Mouse (Mus musculus): ENCODE results near the gene Sap25. TPM values are rescaled to one million over a fixed set of nuclear protein-coding genes. Genes with fewer than 3 reads are reported as not detected.
"Not testable (repeated sequence)": the region's sequence is repeated elsewhere in the genome, so short reads cannot be mapped to it uniquely, and the experiment has no call there.

The Sap25 gene
- polyA plus RNA-seq, 1 experiment from 2014 or later, result 8.3 TPM

DNA sequence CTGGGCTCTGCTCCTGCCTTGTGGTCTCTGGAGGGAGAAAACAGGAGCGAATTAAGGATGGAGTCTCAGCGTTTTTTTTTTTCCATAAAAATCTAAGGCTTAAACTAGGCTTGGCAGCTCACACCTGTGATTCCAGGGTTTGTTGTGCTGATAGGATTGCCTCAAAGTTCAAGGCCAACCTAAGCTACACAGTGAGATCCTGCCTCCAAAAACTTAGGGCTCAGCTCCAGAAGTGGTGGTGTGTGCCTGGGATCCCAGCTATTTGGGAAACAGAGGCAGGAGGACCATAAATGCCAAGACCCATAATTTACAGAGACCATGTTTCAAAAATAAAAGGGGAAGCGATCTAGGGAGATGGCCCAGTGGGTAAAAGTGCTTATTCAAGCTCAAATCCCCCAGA is 31.8 kb upstream of the Sap25 start:
- Histone ChIP-seq H3K9me3 (no peaks in the 10 kb centered on the region), H3K4me2 (peak overlapping the region; percentile 55), H3K4me3 (0 out of 2 replicates have a peak overlapping the region, but pooled peaks have one; percentile 38), H3K27ac (no peak overlapping the region), H3K9ac (no peak overlapping the region), H3K36me3 (peaks cover 22% of the 10 kb centered on the region), H3K4me1 (peaks cover 54% of the 10 kb centered on the region), H3K27me3 (no peaks in the 10 kb centered on the region)
- 65% methylated on average over 3 of the region's 3 CpGs for WGBS
- ATAC-seq (ENCODE audit: borderline replicate concordance, extremely low read depth, low FRiP score, low TSS enrichment), result no peak

DNA sequence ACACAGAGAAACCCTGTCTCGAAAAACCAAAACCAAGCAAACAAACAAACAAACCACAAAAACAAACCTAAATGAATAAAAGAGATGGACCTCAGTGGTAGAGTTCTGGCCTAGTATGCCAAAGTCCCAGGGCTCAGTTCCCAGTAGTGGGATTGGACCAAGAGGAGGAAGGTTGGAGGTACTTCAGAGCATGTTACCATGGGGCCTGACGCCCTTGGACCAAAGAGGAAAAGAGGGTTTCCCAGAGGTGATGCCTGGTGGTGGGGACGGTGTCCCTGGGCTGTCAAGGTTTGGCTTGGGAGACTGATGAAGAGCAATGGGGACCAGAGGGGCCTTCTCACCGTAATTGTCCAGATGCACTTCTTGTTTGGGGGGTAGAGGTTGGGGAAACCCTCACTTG is 31.1 kb upstream of the Sap25 start:
- 38% methylated on average over 4 of the region's 4 CpGs for WGBS
- peak overlapping the region; percentile 55 for H3K4me2 ChIP-seq
- H3K9ac ChIP-seq, result peak overlapping the region; percentile 29; the same call in 1 of the 2 replicates
- H3K9me3 ChIP-seq, result no peaks in the 10 kb centered on the region
- ATAC-seq (ENCODE audit: borderline replicate concordance, extremely low read depth, low FRiP score, low TSS enrichment), result no peak
- peak overlapping the region; percentile 38 for H3K4me3 ChIP-seq
- H3K27ac ChIP-seq, result peak overlapping the region; percentile 93
- no peaks in the 10 kb centered on the region for H3K27me3 ChIP-seq
- H3K36me3 ChIP-seq, result peaks cover 21% of the 10 kb centered on the region
- H3K4me1 ChIP-seq, result peaks cover 54% of the 10 kb centered on the region

DNA sequence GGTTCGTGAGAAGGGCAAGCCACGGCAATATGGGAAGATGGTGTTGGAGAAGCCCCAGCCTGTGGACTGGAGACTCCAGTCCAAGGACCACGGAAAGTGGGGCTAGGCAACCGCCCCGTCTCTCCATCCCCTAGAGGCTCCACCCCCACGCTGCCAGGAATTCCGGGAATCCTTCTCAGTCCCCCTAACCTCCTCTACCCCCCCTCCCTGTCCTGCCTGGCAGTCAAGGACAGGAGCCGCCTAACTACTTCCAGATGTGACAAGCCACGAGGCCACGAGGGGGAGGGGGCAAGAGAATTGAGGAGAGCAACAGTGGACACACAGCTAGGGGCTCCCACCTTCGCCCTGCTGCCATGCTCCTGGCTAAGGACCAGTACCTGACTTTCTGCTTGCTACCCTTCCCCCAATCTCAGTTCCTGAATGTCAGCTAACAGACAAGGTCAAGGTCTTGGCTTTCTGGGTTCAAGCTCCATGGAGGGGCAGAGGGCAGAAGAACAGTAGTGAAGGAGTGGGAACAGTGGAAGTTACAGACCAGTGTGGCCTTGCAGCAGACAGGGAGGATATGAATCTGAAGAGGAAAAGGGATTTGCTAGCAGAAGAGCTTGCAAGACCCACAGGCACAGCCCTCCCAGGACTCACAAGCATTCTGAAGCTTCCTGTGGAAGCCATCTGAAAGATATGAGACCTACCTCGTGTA is 30.4 kb upstream of the Sap25 start:
- ATAC-seq (ENCODE audit: borderline replicate concordance, extremely low read depth, low FRiP score, low TSS enrichment), result peak; percentile 60; the same call in 1 of the 2 replicates
- 3% methylated on average over 11 of the region's 12 CpGs for WGBS
- Histone ChIP-seq H3K27ac (peak overlapping the region; percentile 93), H3K9me3 (no peaks in the 10 kb centered on the region), H3K4me3 (peak overlapping the region; percentile 38), H3K27me3 (no peaks in the 10 kb centered on the region), H3K4me2 (peak overlapping the region; percentile 55), H3K4me1 (peaks cover 54% of the 10 kb centered on the region), H3K9ac (peak overlapping the region; percentile 29), H3K36me3 (peaks cover 18% of the 10 kb centered on the region)

DNA sequence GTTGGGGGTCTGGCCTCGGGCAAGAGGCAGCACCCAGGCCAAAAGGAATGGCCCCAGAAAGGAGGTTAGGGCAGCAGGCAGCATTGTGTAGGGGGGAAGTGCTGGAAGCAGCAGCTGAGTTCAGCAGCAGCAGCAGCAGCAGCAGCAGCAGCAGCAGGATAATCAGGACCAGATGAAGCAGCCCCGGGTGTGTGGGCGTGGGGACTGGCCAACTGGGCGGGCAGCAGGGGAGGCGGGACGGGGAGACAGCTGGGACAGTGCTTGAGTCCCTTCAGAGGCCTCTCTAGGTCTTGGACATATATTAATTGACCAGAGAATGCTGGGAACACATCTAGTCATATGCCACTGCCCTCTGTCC is 29.9 kb upstream of the Sap25 start:
- Histone ChIP-seq H3K36me3 (peaks cover 15% of the 10 kb centered on the region), H3K9me3 (no peaks in the 10 kb centered on the region), H3K4me3 (peak overlapping the region; percentile 38), H3K4me2 (peak overlapping the region; percentile 55), H3K27me3 (no peaks in the 10 kb centered on the region), H3K9ac (peak overlapping the region; percentile 29; the same call in 1 of the 2 replicates), H3K27ac (peak overlapping the region; percentile 93), H3K4me1 (peaks cover 54% of the 10 kb centered on the region)
- peak; percentile 82 for ATAC-seq (ENCODE audit: borderline replicate concordance, extremely low read depth, low FRiP score, low TSS enrichment)
- 5% methylated on average over 6 of the region's 6 CpGs for WGBS

DNA sequence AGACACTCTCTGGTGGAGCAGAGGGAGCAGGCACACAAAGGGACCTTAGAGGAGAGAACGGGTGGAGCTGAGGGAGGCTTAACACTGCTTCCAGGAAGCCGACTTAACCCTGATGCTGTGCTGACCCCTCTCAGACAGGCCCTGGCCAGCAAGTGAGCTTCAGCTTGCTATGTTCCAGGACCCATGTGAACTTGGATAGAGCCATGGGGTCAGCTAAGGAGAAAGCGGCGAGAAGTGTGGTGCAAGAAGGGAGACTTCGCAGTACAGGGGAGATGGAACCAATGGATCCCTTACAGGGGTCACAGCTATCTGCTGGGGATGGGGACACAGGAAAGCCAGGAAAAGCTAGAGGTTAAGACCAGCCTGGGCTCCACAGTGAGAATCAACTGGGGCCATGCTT is 28.1 kb upstream of the Sap25 start:
- no peak for ATAC-seq (ENCODE audit: borderline replicate concordance, extremely low read depth, low FRiP score, low TSS enrichment)
- no peaks in the 10 kb centered on the region for H3K9me3 ChIP-seq
- no peak overlapping the region for H3K9ac ChIP-seq
- H3K27ac ChIP-seq, result no peak overlapping the region
- 72% methylated on average over 5 of the region's 5 CpGs for WGBS
- H3K4me3 ChIP-seq, result no peak overlapping the region
- no peaks in the 10 kb centered on the region for H3K27me3 ChIP-seq
- no peaks in the 10 kb centered on the region for H3K36me3 ChIP-seq
- peaks cover 49% of the 10 kb centered on the region for H3K4me1 ChIP-seq
- no peak overlapping the region for H3K4me2 ChIP-seq

DNA sequence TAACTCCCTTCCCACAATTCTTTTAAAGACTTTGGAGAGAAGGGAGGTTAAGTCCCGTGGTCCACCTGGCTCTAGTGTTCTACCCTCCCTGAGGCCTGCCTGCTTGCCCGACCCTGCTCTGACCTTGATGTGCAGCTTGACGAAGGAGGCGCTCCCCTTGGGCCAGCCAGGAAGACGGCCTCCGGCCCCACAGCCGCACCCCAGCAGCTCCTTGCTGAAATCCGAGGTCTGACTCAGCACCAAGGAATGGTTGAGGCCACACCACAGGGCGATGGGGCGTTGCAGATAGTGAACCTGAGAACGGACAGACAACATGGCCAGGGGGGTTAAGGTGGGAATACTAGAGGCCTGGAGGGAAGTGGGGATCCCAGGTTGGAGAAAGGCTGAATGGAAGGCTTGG is 27.6 kb upstream of the Sap25 start, which contains the start of gene Pcolce:
Gene Pcolce (minus strand): TSS at position 235 of the 400 bp plus-strand sequence.
- Histone ChIP-seq H3K4me3 (no peak within 1 kb of the TSS), H3K4me1 (peaks cover 44% of the 10 kb centered on the region), H3K27me3 (no peaks in the 10 kb centered on the region), H3K4me2 (no peak within 1 kb of the TSS), H3K9me3 (no peaks in the 10 kb centered on the region), H3K27ac (no peak within 1 kb of the TSS), H3K36me3 (no peaks in the 10 kb centered on the region), H3K9ac (no peak within 1 kb of the TSS)
- 46% methylated on average over 11 of the region's 11 CpGs for WGBS
- no peak for ATAC-seq (ENCODE audit: borderline replicate concordance, extremely low read depth, low FRiP score, low TSS enrichment)

DNA sequence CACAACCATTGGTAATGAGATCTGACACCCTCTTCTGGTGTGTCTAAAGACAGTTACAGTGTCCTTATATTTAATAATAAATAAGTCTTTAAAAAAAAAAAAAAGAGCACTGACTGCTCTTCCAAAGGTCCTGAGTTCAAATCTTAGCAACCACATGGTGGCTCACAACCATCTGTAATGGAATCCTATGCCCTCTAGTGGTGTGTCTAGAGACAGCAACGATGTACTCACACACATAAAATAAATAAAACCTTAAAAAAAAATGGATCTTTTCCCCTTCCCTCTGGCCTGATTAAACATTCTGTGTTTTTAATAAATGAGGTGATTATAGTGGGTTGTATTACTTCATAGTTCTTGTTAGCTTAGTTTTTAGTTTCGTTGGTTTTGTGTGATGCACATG is 26.2 kb upstream of the Sap25 start:
- not testable (repeated sequence) for H3K36me3 ChIP-seq; H3K27ac ChIP-seq; H3K4me3 ChIP-seq; H3K4me2 ChIP-seq; H3K27me3 ChIP-seq; H3K9me3 ChIP-seq; ATAC-seq (ENCODE audit: borderline replicate concordance, extremely low read depth, low FRiP score, low TSS enrichment); H3K9ac ChIP-seq
- 62% methylated on average over 2 of the region's 2 CpGs for WGBS
- H3K4me1 ChIP-seq, result peaks cover 32% of the 10 kb centered on the region

DNA sequence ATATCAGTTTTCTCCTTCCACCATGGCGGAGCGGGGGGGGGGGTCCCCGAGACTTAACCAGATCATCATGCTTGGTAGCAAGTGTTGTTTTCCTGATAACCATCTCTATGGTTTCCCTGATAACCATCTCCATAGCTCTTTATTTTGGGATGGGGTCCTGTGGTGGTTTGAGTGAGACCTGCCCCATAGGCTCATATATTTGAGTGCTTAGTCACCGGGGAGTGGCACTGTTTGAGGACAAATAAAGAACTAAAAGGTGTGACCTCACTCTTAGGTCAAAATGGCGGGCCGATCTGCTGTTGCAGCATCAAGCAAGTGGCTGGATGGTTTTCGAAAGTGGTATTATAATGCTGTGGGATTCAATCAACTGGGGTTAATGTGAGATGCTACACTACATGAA is 25.8 kb upstream of the Sap25 start:
- H3K36me3 ChIP-seq, result no peaks in the 10 kb centered on the region
- no peak for ATAC-seq (ENCODE audit: borderline replicate concordance, extremely low read depth, low FRiP score, low TSS enrichment)
- no peaks in the 10 kb centered on the region for H3K9me3 ChIP-seq
- no peaks in the 10 kb centered on the region for H3K27me3 ChIP-seq
- no peak overlapping the region for H3K9ac ChIP-seq
- H3K4me2 ChIP-seq, result no peak overlapping the region
- H3K4me3 ChIP-seq, result no peak overlapping the region
- H3K27ac ChIP-seq, result no peak overlapping the region
- 74% methylated on average over 7 of the region's 7 CpGs for WGBS
- H3K4me1 ChIP-seq, result peaks cover 28% of the 10 kb centered on the region

DNA sequence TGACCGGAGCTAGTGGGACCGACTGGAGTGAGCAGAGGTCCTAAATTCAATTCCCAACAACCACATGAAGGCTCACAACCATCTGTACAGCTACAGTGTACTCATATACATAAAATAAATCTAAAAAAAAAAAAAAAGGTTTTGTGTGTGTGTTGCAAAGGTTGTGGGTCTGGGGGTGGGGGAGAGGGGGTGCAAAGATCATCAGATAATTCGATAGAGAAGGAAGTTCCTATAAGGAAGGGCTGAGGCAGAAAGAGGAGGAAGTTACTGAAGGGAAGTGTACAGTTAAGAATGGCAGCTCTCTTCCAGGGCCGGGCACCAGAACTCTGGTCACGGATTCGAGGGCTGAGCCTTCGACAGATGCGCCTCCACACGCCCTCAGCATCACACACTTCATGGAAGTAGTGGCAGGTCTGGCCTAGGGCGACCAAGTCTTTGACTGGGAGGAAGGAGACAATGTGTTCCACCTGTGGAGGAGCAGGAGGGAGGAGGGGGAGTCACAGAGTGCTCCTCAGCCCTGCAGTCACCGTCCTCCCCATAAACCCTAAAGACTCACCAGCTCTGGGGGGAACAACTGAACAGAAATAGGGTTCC is 17.1 kb upstream of the Sap25 start:
- Histone ChIP-seq H3K4me3 (no peak overlapping the region), H3K4me1 (peaks cover 9% of the 10 kb centered on the region), H3K27ac (no peak overlapping the region), H3K4me2 (no peak overlapping the region), H3K9me3 (no peaks in the 10 kb centered on the region), H3K36me3 (no peaks in the 10 kb centered on the region), H3K9ac (no peak overlapping the region), H3K27me3 (no peaks in the 10 kb centered on the region)
- no peak for ATAC-seq (ENCODE audit: borderline replicate concordance, extremely low read depth, low FRiP score, low TSS enrichment)
- WGBS, result 74% methylated on average over 10 of the region's 11 CpGs

DNA sequence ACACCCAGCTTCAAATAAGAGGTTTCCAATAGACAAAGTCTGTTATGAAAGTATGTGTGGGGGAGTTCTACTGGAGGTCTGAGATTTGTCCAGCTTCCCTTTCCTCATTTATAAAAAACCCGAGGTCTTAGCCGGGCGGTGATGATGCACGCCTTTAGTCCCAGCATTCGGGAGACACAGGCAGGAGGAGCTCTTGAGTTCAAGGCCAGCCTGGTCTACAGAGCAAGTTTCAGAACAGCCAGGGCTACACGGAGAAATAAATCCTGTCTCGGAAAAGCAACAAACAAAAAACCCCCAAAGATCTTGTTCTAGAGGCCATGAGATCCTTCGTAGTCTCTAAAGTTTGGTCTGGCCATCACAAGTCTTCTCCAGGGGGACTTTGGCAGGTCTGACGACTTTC is 13.1 kb upstream of the Sap25 start:
- no peak for ATAC-seq (ENCODE audit: borderline replicate concordance, extremely low read depth, low FRiP score, low TSS enrichment)
- Histone ChIP-seq H3K4me3 (peak overlapping the region; percentile 47), H3K4me2 (peak overlapping the region; percentile 78), H3K9ac (peak overlapping the region; percentile 38), H3K4me1 (peaks cover 37% of the 10 kb centered on the region), H3K36me3 (no peaks in the 10 kb centered on the region), H3K27me3 (no peaks in the 10 kb centered on the region), H3K9me3 (no peaks in the 10 kb centered on the region), H3K27ac (peak overlapping the region; percentile 79)
- WGBS, result 1% methylated on average over 9 of the region's 9 CpGs

DNA sequence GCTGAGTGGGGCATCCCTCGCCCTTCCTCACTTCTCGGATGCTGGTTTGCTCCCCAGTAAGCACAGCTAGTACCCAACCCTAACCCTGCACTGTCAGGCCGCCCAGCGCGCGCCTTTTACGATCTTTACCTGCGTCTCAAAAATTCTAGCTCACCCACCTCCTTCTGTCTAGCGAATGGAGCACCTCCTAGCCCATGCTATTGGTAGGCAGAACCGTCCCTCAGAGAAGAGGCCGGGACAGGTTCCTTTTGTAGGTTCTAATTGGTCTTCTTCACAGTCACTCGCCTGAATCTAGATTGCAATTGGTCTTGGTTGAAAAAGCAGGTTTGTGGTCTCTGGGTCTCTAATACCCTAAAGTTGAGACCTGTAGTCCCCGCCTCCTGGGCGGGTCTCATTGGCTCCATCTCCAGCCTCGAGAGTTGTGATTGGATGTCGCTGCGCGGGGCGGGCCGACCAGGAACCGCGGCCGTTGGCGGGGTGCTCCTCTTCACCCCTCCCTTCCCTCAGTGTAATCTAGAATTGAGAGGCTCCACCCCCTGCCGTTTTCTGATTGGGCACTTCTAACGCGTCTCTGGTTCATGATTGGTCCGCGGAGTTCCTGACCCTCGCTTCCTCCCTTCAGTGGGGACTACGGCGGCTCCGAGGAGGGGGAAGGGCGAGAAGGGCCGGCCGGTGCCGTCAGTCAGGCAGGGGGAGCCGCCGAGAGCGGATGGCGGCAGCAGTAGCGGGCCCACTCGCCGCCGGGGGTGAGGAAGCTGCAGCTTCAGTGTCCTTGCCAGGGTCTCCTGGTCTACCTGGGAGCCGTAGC is 12.4 kb upstream of the Sap25 start, which contains the start of the genes Fbxo24, Lrch4 and Gm20605:
Gene Fbxo24 (minus strand): TSS at position 505 of the 808 bp plus-strand sequence.
Gene Lrch4 (plus strand): TSS at position 624 of the 808 bp plus-strand sequence.
Gene Gm20605 (plus strand): TSS at position 678 of the 808 bp plus-strand sequence.
- peak; percentile 97 for ATAC-seq (ENCODE audit: borderline replicate concordance, extremely low read depth, low FRiP score, low TSS enrichment)
- Histone ChIP-seq H3K27me3 (no peaks in the 10 kb centered on the region), H3K36me3 (peaks cover 3% of the 10 kb centered on the region), H3K9me3 (no peaks in the 10 kb centered on the region), H3K4me3 (peak within 1 kb of the TSS; percentile 83), H3K9ac (peak within 1 kb of the TSS; percentile 77), H3K4me2 (peak within 1 kb of the TSS; percentile 78), H3K4me1 (peaks cover 44% of the 10 kb centered on the region), H3K27ac (peak within 1 kb of the TSS; percentile 98)
- WGBS, result under 1% methylated on average over 46 of the region's 46 CpGs

Measured in lung, embryonic 15.5 days (tissue).